Mouse (Mus musculus) MN1 (cell line): ENCODE data around the gene Ppm1h.

Experiments
- DNase-seq: peaks from one replicate; pipeline ENCODE4 v3.0.0-alpha.2; 2016; ENCODE audit warnings: low spot score

Gene Ppm1h

DNA sequence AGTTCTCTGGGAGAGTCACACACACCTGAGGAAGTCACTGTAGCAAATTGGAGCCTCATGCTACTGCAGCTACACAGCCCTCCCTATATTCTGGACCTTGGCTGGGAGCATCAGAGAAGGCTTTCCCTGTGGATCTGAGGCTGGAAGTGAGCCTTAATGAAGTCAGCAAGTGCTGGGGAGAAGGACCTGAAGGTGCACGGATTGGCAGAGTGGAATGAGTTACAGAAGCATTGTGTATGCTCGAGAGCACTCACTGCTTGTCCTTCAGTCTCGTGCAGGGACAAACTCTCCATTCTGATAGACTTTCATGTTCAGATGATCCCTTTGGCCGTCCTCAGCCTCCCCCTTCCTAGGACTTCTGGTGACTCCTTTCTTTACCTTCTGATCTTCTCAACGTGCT lies 26.3 kb downstream of the Ppm1h start:
- DNase-seq, result no peak

DNA sequence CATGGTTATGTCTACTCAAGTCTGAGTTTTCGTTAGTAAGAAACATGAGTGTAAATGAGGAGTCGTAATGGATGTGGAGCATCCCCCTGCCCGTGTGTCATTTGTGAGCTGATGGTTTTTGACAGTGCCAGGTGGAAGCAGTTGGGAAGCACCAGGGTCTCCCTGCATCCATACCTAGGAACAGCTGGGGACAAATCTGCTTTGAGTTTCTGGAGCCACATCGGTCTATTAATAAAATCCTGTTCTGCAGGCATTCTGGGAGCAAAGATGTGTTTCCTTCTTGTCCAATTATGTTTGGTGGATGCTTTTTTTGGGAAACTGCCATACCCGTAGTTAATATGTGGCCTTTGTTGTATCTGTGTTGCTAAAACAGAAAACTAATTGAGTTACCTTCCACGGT lies 26.9 kb downstream of the Ppm1h start:
- peak; percentile 36 for DNase-seq

GRCm38 (mm10) chr10:122711381-122711811 lies 32.8 kb downstream of the Ppm1h start:
- DNase-seq, result no peak

DNA sequence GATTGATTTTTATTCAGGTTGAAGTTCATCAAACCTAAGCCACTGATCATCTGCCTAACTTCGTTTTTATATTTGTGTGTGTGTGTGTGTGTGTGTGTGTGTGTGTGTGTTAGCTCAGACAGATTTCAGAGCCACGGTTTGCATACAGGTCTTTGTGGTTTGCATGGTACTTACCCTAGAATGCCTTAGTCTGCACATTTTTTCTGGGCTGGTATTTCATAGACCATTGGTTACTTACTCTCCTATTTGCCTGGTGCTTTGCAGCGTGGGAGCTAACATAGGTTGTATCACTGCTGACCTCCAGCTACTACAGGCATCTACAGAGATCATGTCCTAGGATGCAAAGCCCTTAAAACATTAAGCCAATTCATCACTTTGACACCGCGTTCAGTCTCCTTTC lies 33.7 kb downstream of the Ppm1h start:
- no peak for DNase-seq

DNA sequence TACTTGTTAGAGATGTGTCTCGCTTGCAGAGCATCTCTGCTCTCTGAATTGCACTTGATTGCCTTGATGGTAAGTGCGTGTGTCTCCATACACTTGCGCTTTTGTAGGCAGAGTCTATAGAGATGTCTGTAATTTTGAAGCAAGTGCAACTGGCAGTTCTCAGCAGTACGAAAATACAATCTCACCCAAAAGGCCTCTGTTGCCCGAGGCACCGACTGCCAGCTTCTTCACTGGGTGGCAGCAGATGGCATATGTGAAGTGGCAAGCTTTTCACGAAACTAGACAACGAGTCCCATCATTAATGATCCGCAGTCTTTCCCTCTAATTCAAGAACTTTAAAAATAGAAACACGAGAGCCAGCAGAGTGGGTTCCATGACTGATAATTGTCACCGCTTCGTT lies 37.3 kb downstream of the Ppm1h start:
- DNase-seq, result no peak

DNA sequence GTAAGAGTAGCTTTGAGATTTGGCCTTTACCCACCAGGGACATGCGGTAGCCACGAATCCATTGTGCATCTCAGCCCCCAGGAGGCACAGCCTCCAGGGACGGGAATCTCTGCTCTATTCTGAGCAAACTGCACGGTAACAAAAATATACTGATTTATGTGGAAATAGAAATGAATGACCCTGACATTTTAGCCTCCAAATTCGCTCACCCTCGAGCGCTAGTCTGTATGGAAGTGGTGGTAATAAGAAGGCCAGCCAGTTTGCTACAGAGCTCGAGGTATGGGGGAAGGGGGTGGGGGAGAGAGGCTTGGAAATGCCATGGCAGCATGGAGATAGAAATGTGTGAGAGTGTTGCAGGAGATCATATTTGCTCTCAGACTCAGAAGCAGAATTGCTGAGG lies 37.7 kb downstream of the Ppm1h start:
- DNase-seq, result no peak

DNA sequence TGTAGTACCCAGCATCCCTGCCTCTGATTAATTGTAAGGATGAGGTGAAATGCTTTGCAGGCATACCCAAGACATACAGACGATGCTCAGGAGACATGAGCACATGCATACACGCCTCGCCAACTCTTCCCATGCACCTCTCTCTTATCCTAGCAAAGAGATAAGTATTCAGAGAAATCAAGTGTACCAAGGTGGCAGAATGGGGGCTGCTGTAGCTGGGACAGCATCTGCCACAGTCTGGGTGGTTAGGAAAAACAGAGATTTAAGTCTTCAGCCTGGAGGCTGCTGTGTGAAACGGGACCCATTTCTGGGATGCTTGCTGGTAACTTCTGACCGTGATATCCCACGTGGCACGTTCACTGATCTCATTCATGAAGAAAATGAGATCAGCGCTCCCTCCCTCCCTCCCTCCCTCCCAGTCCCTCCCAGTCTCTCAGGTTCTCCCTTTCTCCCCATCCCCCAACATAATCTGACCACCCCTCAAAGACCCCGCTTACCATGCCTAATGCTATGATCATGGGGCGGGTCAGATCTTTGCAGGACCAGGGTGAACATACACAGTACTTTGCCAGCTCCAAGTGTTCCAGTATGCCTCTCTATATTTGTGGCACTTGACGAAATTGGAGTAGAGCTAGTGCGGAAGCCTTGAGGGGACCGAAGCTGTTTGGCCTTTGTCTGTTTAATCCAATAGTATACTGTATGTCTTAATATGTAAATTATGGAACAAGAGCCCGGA lies 38.3 kb downstream of the Ppm1h start:
- DNase-seq, result no peak

- DNase-seq, result no peak
These were observed 39.3 kb downstream of the Ppm1h start for GRCm38 (mm10) chr10:122717754-122718415.

GRCm38 (mm10) chr10:122718951-122719350 lies 40.4 kb downstream of the Ppm1h start:
- DNase-seq, result no peak

GRCm38 (mm10) chr10:122722111-122722510 lies 43.5 kb downstream of the Ppm1h start:
- no peak for DNase-seq

DNA sequence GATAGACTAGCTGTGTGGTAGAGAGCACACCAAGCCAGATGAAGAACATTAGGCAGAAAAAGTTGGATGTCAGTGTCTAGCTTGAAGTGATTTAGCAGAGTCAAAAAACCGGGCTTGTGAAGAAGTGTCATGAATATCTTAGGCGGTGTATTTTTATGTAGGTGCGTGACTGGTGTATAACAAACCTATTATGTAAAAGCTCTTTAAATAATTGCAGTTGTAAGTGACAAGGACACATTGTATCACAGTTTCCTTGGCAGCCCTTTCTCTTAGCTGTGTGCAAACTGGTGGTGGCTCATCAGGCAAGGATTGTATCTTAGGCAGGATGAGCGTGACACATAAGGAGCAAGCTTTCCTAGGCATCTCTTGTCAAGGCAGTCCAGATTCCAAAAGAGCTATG lies 46.1 kb downstream of the Ppm1h start:
- DNase-seq, result no peak

DNA sequence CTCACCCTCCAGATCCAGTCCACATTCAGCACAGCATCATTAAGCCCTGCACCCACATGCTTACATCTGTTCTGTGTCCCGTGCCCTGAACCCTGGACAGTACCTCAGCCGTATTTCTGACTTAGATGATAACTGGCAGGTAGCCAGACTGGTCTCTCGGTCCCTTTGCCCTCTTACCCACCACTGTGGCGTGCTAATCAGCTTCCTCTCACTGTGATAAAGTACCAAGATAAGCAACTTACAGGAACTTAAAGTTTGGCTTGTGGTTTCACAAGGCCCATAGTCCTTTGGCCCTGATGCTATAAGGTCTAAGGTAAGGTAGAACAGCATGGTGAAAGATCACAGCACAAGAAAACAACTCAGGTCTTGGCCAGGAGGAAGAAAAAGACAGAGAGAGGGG lies 48.7 kb downstream of the Ppm1h start:
- DNase-seq, result peak; percentile 25

DNA sequence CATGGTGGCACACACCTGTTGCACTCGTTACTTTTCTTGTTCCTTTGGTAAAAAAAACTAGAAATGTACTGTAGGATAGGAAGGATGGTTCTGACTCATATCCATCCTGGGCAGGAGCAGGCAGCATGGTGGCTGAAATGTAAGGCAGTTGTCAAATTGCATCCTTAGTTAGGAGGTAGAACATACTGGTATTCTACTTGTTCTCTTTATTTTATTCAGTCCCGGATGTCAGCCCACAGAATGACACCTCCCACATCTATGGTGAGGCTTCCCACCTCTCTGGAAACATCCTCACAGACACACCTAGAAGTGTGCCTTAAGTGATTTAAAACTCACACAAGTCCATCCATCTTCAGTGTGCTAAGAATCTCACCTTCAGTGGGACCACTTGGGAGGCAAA lies 49.6 kb downstream of the Ppm1h start:
- DNase-seq, result no peak

DNA sequence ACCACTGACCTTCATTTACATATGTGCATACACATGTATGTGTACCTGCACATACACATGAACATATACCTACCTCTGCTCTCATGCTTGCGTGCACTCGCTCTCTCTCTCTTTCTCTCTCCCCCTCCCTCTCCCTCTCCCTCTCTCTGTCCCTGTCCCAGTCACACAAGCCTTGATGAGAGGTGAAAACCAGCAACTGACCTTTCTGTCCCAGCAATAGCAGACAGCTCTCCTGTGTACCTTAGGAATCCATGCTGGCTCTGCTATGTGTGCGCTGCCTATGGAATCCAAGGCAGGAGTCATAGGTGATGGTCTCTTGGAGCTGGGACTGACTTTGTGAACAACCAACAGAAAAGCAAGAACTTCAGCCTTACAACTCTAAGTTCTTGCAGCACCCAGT lies 53.6 kb downstream of the Ppm1h start:
- no peak for DNase-seq

DNA sequence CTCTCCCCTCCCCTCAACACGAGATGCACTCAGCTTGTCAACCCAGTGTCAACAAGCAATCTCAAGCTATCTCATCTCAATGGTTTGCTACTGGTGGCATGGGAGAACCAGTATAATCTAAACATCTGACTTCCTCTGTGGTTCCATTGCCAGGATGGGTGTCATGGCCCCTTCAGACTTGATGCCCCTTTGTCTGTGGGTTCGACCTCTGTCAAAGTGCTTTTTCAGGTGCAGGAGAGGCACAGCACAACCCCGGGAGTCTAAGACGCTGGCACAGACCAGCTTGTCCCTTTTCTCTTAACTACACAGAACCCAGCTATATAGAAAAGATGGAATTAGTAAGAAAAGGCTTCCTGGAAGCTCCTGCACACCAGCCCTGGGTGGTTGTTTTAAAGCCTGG lies 56.0 kb downstream of the Ppm1h start:
- DNase-seq, result no peak

DNA sequence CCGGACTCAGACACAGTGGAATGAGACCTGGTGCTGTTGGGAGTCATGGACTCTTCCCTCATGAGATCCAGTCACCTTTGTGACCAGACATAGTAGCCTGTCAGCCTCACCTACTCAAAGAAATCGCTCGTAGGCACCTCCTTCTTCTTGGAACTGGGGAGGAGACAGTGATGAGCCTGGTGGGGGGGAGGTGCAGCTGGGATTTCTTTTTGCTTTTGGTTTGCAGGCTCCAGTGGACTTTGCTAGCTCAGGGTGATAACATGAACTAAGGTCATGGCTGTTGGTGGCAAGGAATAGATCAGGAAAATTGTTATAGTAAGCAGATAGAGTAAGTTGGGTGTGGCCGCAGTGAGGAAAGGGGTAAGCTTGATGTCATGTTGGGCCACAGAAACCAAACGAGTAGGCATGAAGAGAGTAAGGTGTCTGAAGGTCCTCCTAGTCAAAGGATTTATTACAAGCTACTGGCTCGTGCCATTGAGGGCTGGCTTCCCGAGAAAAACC lies 56.8 kb downstream of the Ppm1h start:
- DNase-seq, result no peak

GRCm38 (mm10) chr10:122736835-122737234 lies 58.3 kb downstream of the Ppm1h start:
- no peak for DNase-seq

DNA sequence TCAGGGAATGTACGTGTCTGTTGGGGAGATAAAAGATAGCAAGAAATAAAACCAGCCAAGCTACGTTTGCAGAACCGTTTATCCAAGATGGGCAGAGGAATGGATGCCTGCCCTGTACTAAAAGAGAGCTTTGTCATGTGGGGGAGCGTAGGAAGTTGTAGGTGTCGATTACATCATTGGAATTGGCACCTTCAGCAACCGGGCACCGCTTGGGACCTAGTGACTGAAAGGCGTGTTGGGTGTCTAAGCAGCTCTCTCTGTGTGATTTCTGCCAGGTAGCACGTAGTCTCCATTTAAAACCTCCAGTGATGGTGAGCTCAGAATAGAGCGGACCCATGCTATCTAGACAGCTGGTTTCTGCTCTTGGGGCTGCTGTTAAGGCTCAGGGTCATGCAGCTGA lies 60.0 kb downstream of the Ppm1h start:
- no peak for DNase-seq

- DNase-seq, result no peak
These were observed 60.5 kb downstream of the Ppm1h start for GRCm38 (mm10) chr10:122739037-122739436.

GRCm38 (mm10) chr10:122740117-122740516 lies 61.6 kb downstream of the Ppm1h start:
- no peak for DNase-seq

GRCm38 (mm10) chr10:122741191-122741590 lies 62.6 kb downstream of the Ppm1h start:
- no peak for DNase-seq

GRCm38 (mm10) chr10:122742136-122742535 lies 63.6 kb downstream of the Ppm1h start:
- no peak for DNase-seq

DNA sequence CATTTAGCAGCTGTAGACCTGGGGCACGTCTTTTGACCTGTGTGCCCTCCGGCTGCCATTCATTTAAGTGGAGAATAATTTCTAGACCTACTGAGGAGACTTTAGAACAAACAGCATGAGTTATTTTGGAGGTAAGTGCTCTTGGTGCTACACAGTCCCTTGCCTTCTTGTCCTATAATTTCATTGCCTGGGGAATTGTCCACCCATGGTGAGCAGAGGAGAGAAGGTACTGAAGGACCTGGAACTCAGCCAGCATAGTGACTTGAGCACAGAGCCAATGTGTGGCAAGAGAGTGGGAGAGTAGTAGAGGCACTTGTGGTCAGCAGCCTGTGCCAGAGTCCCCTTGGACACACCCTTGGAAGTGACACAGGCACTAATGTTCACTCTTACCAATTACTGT lies 64.8 kb downstream of the Ppm1h start:
- DNase-seq, result no peak

DNA sequence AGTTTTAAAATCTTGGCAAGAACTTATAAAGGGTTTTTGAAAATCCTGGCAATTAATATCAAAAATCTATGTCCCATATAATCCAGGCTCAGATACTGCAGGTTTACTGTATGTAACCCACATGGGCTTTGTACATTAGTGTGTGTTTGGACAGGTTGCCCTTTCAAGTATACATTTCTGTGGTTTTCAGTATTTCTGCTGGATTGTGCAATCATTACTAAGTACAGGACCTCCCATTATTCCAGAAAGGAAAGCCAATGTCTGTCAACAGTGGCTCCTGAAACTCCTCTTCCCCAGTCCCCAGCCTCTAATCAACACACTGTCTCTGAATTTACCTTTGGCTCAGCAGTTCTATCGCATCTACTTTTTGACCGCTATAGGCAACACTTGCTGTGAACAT lies 66.4 kb downstream of the Ppm1h start:
- no peak for DNase-seq
